Mouse (Mus musculus): ENCODE measurements around the gene A630095N17Rik.

The A630095N17Rik gene

GRCm38 (mm10) chr1:75214442-75214841 is 17.5 kb downstream of the A630095N17Rik start:
- no peak for DNase-seq (ENCODE audit: low read depth, low spot score)

- no peak for DNase-seq (ENCODE audit: low read depth, low spot score)
These were observed 18.8 kb downstream of the A630095N17Rik start for GRCm38 (mm10) chr1:75213096-75213495.

- DNase-seq (ENCODE audit: low read depth, low spot score), result no peak
These were observed 19.4 kb downstream of the A630095N17Rik start for GRCm38 (mm10) chr1:75212542-75212941.

DNA sequence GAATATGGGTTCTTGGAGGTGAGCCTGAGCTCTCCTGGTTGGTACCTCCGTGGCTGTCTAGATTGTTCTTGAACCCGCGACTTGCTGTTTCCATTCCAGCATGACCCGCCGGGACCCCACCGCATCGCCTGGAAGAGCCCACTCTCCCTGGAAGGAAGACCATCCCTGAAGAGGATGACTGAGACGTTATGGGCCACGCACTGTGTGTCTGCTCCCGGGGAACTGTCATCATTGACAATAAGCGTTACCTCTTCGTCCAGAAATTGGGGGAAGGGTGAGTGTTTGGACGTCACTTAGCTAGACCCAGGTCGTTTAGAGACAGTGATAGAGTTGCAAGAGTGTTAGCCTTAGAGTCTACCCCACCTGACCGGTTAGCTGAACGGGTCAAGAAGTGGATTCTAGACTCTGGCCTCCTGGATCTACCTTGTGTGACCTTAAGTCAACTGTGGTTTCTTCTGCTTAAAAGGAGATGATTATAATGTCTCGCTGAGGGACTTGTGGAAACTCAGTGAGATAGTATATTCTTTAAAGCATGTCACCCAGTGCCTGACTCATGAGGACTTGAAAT is 20.7 kb downstream of the A630095N17Rik start:
- no peak for DNase-seq (ENCODE audit: low read depth, low spot score)

GRCm38 (mm10) chr1:75210136-75211087 is 21.5 kb downstream of the A630095N17Rik start, which contains the start of the genes Glb1l and Stk16:
Glb1l (minus strand) TSS chr1:75210813.
Stk16 (plus strand) TSS chr1:75210838.
- peak; percentile 97 for DNase-seq (ENCODE audit: low read depth, low spot score)

- peak; percentile 68 for DNase-seq (ENCODE audit: low read depth, low spot score)
These were observed 22.8 kb downstream of the A630095N17Rik start for GRCm38 (mm10) chr1:75208967-75209678.

DNA sequence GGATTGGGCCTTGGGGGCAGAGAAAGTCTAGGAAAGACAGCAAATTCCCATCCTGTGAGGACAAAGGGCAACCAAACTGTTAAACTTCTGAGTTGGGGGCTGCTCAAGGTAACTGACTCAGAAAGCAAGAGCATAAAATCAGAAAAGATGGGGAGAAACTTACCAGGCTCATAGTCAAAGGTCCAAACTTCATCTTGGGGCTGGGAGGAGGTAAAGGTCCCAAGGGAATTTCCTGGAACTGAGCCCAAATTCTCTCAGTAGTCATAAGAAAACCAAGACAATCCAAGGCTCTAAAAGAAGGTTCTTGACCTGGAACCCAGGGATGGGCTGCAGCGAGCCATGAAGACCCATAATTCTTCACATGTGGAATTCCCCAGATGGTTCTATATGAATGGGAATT is 30.7 kb downstream of the A630095N17Rik start:
- DNase-seq (ENCODE audit: low read depth, low spot score), result peak; percentile 29

- peak; percentile 73 for DNase-seq (ENCODE audit: low read depth, low spot score)
These were observed 39.5 kb downstream of the A630095N17Rik start for GRCm38 (mm10) chr1:75192452-75192851.

GRCm38 (mm10) chr1:75191622-75192402 is 40.1 kb downstream of the A630095N17Rik start, which contains the start of the genes Ankzf1 and Atg9a:
Ankzf1 (plus strand) TSS chr1:75192151.
Atg9a (minus strand) TSS chr1:75192196.
- peak; percentile 99 for DNase-seq (ENCODE audit: low read depth, low spot score)

GRCm38 (mm10) chr1:75191258-75191621 is 40.7 kb downstream of the A630095N17Rik start:
- DNase-seq (ENCODE audit: low read depth, low spot score), result no peak

DNA sequence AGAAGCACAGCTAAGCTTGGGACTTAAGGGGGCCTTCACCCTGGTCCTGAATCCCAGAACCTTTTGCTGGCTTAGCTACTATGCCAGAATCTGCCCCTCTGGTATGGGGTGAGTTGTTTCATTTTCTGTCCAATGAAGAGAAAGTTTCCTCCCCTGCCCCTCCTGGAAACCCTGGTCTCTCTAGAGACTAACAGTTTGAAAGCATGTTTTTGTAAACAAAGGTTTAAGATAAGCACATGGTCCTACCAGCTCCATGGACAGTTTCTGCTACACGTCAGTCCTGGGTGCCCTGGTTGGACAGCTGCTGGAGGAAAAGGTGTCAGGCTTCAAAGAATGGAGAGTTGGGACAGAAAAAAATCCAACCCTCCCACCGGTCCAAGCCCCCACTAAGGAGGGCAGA is 41.3 kb downstream of the A630095N17Rik start:
- DNase-seq (ENCODE audit: low read depth, low spot score), result no peak

DNA sequence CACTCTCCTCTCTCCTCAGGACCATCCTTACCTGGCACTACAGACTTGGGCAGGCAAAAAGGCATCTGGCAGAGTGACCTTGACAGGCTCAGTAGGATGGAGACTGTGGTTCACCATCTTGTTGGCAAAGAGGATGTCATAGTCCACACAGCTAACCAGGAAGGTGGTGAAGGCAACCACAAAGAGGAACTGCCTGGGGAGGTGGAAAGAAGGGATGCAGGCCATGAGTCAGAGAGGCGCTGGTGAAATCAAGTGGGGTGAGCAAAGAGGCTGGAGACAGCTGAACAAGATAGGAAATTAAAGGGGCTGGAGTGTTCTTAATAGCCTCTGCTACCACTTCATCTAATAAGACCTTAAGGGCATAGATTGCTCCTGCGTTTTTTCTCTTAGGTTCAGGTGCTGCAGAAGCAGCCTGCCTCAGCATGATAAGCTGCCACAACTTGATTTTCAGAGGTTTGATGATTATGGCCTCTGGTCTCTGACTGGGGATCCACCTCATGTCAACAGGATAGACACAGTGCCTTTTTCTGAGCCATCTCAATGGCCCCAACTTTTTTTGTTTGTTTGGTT is 43.9 kb downstream of the A630095N17Rik start:
- no peak for DNase-seq (ENCODE audit: low read depth, low spot score)

GRCm38 (mm10) chr1:75187126-75187525 is 44.8 kb downstream of the A630095N17Rik start:
- DNase-seq (ENCODE audit: low read depth, low spot score), result no peak

GRCm38 (mm10) chr1:75185495-75185894 is 46.4 kb downstream of the A630095N17Rik start:
- DNase-seq (ENCODE audit: low read depth, low spot score), result no peak

DNA sequence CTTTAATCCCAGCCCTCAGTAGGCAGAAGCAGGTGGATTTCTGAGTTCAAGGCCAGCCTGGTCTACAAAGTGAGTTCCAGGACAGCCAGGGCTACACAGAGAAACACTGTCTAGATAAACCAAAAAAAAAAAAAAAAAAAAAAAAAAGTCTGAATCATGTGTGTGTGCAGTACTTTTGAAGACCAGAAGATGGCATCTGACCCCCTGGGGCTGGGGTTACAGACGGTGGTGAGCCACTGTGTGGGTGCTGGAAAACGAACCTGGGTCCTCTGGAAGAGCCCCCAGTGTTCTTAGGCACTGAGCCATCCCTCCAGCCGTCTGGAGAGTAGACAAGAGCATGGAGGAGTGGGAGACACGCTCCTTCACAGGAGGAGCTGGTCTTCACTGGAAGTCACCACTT is 49.7 kb downstream of the A630095N17Rik start:
- no peak for DNase-seq (ENCODE audit: low read depth, low spot score)

DNA sequence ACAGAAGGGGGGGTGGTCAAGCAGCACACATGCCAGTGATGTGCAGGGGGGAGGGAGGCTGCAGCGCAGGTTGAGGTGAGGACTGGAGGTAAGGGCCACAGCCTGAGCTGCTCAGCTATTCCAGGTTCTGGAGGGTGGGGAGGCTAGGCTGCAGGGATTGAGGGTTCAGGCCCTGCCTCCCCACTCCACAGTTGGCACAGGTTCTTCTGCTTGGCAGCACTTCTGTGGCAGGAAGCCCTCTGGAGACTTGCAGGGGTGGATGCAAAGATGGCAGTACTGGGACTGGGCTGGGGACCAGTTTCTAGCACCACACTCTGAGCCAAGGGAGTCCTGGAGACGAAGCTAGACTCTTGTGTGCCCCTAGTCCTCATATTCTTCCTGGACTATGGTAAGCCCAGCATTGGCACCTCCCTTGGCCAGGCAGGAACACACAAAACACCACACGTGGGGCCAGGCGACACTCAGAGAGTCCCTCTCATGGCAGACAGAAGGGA is 50.5 kb downstream of the A630095N17Rik start:
- DNase-seq (ENCODE audit: low read depth, low spot score), result no peak

- no peak for DNase-seq (ENCODE audit: low read depth, low spot score)
These were observed 51.2 kb downstream of the A630095N17Rik start for GRCm38 (mm10) chr1:75180741-75181140.

- DNase-seq (ENCODE audit: low read depth, low spot score), result peak; percentile 91
These were observed 51.8 kb downstream of the A630095N17Rik start, which contains the start of gene Abcb6 for GRCm38 (mm10) chr1:75180105-75180590. Abcb6 (minus strand) TSS chr1:75180392.

- DNase-seq (ENCODE audit: low read depth, low spot score), result peak; percentile 73
These were observed 52.4 kb downstream of the A630095N17Rik start for GRCm38 (mm10) chr1:75179334-75180104.

Measured in 3T3-L1 (cell line).